Mouse (Mus musculus): ENCODE measurements around the gene Dnajc4.

The Dnajc4 gene

GRCm38 (mm10) chr19:6992011-6992858, at the start of gene Dnajc4:
Gene Dnajc4, minus strand, starts transcription at chr19:6992572.
- peak; percentile 99 for DNase-seq (ENCODE audit: low read depth, low spot score)

DNA sequence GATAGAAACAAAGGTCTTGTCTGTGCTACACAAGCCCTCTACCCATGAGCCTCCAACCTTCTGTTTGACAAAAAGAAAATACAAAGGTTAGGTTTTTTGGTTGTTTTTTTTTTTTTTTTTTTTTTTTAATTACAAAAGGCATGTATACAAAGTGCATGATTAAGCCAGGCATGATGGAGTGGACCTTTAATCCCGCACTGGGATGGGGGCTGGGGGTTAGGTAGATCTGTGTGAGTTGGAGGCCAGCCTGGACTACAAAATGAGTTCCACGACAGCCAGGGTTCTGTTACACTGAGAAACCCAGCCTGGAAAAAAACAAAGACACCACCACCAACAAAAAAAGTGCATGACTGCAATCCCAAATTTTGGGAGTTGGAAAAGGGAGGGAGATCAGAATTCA, 48.8 kb upstream of the Dnajc4 start:
- no peak for DNase-seq (ENCODE audit: low read depth, low spot score)

DNA sequence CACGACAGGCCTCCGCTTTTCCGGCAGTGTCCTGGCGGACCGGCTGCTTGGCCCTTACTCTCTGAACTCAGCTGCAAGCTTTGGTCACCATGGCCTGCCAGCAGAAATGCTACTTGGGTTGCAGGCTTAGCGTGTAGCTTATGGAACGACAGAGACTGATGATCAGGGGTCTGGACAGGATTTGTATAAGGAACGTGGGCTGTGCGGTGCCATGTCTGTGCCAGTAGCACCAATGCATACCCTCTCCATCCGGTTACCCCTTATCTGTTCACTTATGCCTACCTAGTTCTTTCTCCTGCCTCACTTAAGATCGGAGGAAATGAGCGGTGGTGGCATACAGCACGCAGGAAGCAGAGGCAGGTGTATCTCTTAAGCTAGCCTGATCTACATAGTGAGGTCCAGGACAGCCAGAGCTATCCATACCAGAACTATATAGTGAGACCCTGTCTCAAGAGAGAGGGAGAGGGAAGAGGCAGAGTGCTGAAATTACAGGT, 48.3 kb upstream of the Dnajc4 start:
- DNase-seq (ENCODE audit: low read depth, low spot score) = no peak

- DNase-seq (ENCODE audit: low read depth, low spot score) = peak; percentile 100
Observed at GRCm38 (mm10) chr19:7039841-7040636, 47.7 kb upstream of the Dnajc4 start, which contains the start of gene Stip1. Gene Stip1, minus strand, starts transcription at chr19:7039967.

DNA sequence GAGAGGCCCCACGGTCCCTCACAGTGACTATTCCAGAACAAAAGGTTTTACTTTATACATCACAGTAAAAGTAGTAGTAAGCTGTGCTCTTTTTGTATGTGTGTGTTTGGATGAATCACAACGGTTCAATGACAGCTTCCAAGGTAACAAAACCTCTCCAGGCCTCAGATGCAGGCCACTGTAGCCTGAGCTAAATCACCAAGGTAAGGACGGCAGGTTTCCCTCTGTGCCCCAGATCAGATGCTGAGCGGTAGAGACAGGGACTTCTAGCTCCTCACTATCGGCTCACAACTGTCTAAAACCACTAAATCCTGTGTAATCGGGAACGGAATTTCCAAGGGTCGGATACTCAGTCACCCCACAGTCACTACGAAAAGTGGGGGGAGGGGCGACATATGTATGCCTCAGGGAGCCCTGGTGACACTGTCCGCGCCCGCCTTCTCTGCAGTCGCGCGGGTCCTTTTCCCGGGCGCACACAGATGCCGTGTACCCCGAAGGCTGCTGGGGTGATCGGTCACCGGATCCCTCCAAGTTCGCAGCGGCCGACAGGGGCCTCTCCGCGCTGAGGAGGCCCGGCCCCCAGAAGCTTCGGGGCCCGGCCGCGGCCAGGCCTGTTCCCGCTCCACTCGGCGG, 46.8 kb upstream of the Dnajc4 start:
- DNase-seq (ENCODE audit: low read depth, low spot score) = peak; percentile 62

DNA sequence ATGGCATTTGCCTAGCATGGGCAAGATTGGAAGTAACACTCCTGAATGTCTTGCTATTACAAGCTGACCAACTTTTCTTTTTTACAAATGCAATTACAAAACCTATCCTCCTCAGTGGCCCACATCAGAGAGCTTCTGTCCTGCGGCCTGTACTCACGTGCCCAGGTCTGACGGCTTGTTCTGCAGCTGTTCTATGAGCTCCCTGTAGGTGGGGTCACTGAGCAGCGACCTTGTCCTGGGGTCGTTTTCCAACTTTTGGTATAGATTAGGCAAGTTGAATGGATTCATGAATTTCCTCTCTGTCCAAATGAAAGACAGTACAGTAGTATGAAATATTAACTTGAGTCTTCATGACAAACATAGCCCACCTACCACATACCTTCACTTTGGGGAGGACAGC, 41.6 kb upstream of the Dnajc4 start:
- no peak for DNase-seq (ENCODE audit: low read depth, low spot score)

- DNase-seq (ENCODE audit: low read depth, low spot score) = no peak
Observed at GRCm38 (mm10) chr19:7029531-7029930, 37.2 kb upstream of the Dnajc4 start.

GRCm38 (mm10) chr19:7020224-7020641, 27.9 kb upstream of the Dnajc4 start:
- peak; percentile 71 for DNase-seq (ENCODE audit: low read depth, low spot score)

GRCm38 (mm10) chr19:7019191-7019590, 26.8 kb upstream of the Dnajc4 start, which contains the start of gene Fermt3:
Gene Fermt3, minus strand, starts transcription at chr19:7019469.
- no peak for DNase-seq (ENCODE audit: low read depth, low spot score)

DNA sequence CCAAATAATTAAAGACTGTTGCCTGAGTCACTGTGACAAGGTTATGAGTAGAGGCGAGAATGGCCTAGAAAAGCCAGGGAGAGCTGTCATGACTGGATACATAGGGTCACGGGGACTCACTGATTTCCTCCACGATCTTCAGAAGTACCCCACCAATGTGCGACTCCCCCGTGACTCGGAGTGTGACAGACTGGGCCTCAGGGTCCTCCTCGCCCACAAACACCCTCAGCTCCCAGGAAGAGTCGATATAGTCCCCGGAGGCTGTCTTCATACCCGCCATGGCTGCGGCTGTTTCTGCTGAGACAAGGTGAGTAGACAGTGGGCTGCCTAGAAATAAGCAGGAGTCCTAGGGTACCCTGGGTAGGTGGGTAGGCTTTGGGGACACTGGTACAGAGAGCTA, 26.2 kb upstream of the Dnajc4 start:
- DNase-seq (ENCODE audit: low read depth, low spot score) = no peak

DNA sequence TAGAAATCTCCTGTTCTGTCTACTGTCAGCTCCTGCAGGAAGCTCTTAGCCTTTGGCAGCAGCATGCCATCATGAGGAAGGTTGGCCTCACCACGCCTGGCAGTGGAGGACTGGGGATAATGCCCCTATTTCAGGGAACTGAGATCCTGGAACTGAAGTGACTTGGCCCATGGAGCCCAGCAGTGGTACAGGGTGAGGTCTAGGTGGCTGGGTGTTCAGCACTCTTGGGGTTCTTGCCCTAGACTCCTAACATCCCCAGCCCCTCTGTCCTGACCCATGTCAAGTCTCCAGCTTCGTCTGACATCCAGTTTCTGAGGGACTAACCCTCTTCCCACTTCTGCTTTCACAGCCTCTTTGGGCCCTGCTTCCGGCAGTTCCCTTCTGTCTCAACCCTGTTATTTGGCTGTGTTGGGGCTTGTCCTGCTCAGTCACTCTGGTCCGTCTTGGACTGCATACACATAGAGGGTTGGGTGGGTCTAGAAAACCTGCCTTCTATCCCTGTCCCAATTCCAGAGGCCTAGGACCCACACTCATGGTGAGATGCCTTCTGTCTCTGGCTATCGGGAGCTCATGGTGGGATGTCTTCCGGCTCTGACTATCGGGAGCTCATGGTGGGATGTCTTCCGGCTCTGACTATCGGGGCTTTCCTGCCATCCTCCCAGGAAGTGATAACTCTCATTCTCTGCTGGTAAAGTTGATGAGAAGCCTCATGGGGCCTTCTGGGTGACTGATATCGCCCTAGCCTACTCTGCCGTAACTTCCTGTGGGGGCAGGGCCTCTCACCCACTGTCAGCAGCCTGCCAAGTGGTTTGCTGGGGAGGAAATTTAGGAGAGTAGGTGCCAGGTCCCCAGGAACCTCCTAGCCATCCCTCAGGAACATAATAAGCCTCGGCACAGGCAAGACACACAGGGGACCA, 25.4 kb upstream of the Dnajc4 start:
- no peak for DNase-seq (ENCODE audit: low read depth, low spot score)

DNA sequence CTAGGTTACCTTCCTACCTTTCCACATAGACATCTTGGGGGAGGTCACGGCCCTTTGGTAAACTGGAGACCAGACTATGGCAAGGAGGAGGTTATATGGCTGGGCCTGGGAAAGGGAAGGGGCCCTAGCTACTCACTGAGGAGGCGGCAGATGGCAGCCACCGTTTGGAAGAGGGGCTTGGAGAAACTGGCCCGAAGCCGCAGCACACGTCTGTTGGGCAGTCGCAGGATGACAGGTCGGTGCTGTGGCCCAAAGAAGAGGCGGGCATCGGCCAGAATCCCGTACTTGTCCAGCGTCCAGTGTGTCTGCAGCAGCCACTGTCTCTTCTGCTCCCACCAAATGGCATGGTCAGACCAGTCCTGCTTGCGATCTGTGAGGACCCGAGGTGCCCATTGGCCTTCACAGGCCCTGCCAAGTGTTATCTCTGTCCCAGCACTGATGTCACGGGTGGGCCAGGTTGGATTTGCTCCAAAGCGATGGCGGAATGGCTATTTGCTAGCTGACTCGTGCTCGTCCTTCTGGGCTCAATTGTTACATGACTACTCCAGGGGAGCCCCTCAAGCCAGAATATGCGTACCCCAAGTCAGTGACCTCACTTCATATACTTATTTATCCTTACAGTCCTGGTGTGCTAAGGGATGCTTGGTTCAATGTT, 22.2 kb upstream of the Dnajc4 start:
- DNase-seq (ENCODE audit: low read depth, low spot score) = no peak

DNA sequence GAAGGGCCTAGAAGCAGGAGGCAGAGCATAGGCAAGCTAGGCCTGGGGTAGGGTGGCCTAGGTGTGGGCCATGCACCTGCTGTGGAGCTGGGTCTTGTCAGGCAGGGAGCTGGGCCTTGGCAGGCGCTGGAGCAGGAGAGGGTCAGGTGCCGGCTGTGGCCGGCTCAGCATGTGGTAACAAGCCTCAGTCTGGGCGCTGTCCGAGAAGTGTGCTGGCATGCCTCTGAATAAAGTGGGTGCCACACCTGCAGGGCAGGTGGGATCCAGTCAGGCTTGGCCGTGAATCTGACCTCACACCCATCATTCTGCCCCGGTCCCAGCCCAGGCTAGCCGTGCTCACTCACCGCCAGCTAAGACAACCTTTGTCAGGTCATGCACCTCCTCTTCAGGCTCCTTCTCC, 21.6 kb upstream of the Dnajc4 start:
- no peak for DNase-seq (ENCODE audit: low read depth, low spot score)

DNA sequence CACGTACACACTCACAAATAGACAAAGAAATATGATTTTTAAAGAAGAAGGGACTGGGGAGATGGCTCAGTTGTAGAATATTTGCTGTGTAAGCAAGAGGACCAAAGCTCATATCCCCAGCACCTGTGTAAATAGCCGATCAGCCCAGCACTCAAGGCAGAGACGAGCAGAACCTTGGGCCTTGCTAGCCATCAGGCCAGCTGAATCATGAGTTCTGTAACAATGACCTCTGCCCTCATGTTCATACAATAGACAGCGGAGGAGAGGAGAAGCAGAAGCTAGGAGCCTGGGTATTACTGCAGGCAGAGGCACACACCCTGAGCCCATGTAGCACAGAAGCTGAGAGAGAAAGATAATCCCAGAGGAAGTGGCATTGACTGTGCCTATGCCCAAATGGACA, 20.1 kb upstream of the Dnajc4 start:
- DNase-seq (ENCODE audit: low read depth, low spot score) = no peak

DNA sequence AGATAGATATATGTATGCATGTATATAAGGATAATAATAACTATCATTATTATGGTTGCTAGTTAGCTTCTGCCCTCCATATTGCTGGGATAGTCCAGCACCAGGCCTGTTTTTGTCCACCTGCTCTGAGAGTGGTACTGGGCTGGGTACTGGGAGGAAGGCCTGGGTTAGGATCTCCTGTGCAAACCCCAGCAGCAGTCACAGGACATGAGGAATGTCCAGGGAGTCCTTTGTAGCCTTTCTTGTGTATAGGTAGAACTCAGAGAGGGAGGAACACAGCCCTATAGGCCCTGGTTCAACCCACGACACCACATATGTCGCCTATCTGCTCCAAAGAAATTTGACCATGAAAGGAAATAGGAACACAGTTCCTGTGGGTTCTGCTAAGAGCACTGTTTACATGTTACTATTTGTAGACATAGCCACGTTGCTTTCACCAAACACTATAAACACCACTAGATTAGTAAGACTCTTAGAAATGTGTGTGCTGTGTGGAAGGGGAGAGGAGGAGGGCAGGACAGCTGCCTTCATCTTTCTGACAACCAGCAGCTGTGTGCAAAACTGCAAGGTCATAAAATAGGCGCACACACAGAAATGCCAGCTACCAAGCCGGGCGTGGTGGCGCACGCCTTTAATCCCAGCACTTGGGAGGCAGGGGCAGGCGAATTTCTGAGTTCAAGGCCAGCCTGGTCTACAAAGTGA, 14.7 kb upstream of the Dnajc4 start:
- no peak for DNase-seq (ENCODE audit: low read depth, low spot score)

- DNase-seq (ENCODE audit: low read depth, low spot score) = no peak
Observed at GRCm38 (mm10) chr19:6999360-7000063, 7.1 kb upstream of the Dnajc4 start.

DNA sequence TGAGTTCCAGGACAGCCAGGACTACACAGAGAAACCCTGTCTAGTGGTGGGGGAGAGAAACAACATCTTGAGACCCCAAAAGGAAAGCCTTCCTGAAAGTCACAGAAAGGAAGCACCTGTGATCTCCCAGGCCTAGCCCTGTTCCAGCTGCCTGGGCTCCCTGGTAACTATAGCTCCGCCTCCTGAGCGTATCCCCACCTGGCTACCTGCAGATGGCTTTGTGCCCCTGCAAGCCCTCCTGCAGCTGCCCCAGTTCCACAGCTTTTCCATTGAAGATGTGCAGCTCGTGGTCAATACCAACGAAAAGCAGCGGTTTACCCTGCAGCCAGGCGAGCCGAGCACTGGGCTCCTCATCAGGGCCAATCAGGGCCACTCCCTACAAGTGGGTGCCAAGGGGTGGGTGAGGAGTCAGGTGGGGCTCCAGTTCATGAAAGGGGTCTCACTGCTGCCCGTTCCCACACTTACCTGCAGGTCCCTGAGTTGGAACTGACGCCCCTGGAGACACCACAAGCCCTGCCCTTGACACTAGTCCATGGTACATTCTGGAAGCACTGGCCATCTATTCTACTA, 5.4 kb upstream of the Dnajc4 start:
- DNase-seq (ENCODE audit: low read depth, low spot score) = no peak

DNA sequence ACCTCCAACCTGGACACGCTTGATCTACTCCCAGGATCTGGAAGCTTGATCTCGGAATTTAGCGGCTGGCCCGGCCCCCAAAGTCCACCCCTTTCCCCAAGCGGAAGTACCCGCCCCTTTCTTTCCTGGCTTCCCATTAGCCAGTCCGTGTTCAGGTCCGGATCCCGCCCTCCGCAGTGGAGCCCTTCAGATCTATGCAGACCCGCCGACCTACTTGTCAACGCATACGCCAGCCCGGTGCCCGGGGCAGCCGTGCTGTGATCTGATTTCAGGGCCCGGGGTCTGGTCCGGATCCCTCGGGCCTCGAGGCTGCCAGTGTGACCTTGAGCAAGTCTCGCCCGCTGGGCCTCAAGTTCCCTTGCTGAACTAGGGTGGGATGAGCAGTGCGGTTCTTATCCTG, 3.6 kb upstream of the Dnajc4 start, which contains the start of the genes Nudt22 and Trpt1:
Gene Nudt22, minus strand, starts transcription at position 112 of the 400 bp plus-strand sequence.
Gene Trpt1, plus strand, starts transcription at position 126 of the 400 bp plus-strand sequence.
- peak; percentile 96 for DNase-seq (ENCODE audit: low read depth, low spot score)
